Mouse (Mus musculus): ENCODE measurements around the gene Zfp260.
A peak's percentile ranks its signal among the peaks of the same experiment; 100 is the strongest.

The Zfp260 gene

GRCm38 (mm10) chr7:30129900-30130299 is 35.3 kb downstream of the Zfp260 start:
- no peak for DNase-seq

- no peak for DNase-seq
Measured at GRCm38 (mm10) chr7:30132396-30132795, 37.8 kb downstream of the Zfp260 start.

GRCm38 (mm10) chr7:30136826-30137225 is 42.2 kb downstream of the Zfp260 start:
- DNase-seq, result no peak

GRCm38 (mm10) chr7:30143170-30143554 is 48.6 kb downstream of the Zfp260 start:
- DNase-seq, result no peak

GRCm38 (mm10) chr7:30143555-30144209 is 49.1 kb downstream of the Zfp260 start:
- DNase-seq, result peak; percentile 33

- peak; percentile 25 for DNase-seq
Measured at GRCm38 (mm10) chr7:30147011-30147410, 52.4 kb downstream of the Zfp260 start.

GRCm38 (mm10) chr7:30154040-30154439 is 59.5 kb downstream of the Zfp260 start:
- no peak for DNase-seq

- no peak for DNase-seq
Measured at GRCm38 (mm10) chr7:30155507-30155906, 60.9 kb downstream of the Zfp260 start.
